Mouse (Mus musculus) midbrain, embryonic 14.5 days (tissue): ENCODE data around the gene Slc6a1. TPM values are rescaled to one million over a fixed set of nuclear protein-coding genes. Genes with fewer than 3 reads are reported as not detected.

Source experiments
- ATAC-seq: fragments of 200-750 bp; cut with Nextera tagmentation; 2 replicates; pipeline ENCODE4 v1.8.0; 2017; ENCODE audit warnings: moderate number of reproducible peaks, moderate library complexity; ENCODE audit not compliant: low FRiP score, low TSS enrichment
- DNase-seq: peaks from one replicate; pipeline ENCODE4 v3.0.0-alpha.2; 2015
- H3K27ac ChIP-seq: fragments of 300-500 bp; sonication (generic); replicated peaks from 2 replicates; pipeline ENCODE4 v1.5.1; 2014; ENCODE audit warnings: mild to moderate bottlenecking, low read depth, low read length, moderate library complexity
- H3K27me3 ChIP-seq: fragments of 300-500 bp; sonication (generic); 2 replicates; pipeline ENCODE4 v1.6.1; 2014; ENCODE audit warnings: low read length, control low read depth, mixed read lengths; ENCODE audit not compliant: control insufficient read depth, insufficient read depth
- H3K36me3 ChIP-seq: fragments of 300-500 bp; sonication (generic); 2 replicates; pipeline ENCODE4 v1.6.1; 2014; ENCODE audit warnings: low read length, control low read depth; ENCODE audit not compliant: control insufficient read depth, insufficient read depth
- H3K4me1 ChIP-seq: fragments of 300-500 bp; sonication (generic); 2 replicates; pipeline ENCODE4 v1.6.1; 2014; ENCODE audit warnings: mild to moderate bottlenecking, antibody characterized with exemption, low read length, control low read depth; ENCODE audit not compliant: control insufficient read depth, insufficient read depth
- H3K4me2 ChIP-seq: fragments of 300-500 bp; sonication (generic); 2 replicates; pipeline ENCODE4 v1.6.1; 2014; ENCODE audit warnings: mild to moderate bottlenecking, low read length, moderate library complexity
- H3K4me3 ChIP-seq: fragments of 300-500 bp; sonication (generic); replicated peaks from 2 replicates; pipeline ENCODE4 v1.5.1; 2014; ENCODE audit warnings: low read depth, low read length
- H3K9ac ChIP-seq: fragments of 300-500 bp; sonication (generic); replicated peaks from 2 replicates; pipeline ENCODE4 v1.6.1; 2014; ENCODE audit warnings: mild to moderate bottlenecking, low read length, moderate library complexity
- H3K9me3 ChIP-seq: fragments of 300-500 bp; sonication (generic); 2 replicates; pipeline ENCODE4 v1.6.1; 2016; ENCODE audit warnings: low read length, control low read depth, mixed read lengths; ENCODE audit not compliant: control insufficient read depth
- WGBS: fragments of 180-500 bp; shearing (Covaris S2); extraction: QIAGEN DNeasy Blood & Tissue Kit; methylation state at CpG from one replicate; pipeline ENCODE4 v1.1.7; 2014; 5-methylcytosine and 5-hydroxymethylcytosine counted together
- polyA plus RNA-seq: library from polyadenylated mRNA; unstranded; fragments of >200 nt; fragmentation: Nextera tagmentation; extraction: Ambion mirVana; gene quantifications from 2 replicates; pipeline ENCODE4 v1.2.1, GENCODE M21; 2014

Gene Slc6a1
- polyA plus RNA-seq, 1 experiment from 2014 or later, result 116 TPM

DNA sequence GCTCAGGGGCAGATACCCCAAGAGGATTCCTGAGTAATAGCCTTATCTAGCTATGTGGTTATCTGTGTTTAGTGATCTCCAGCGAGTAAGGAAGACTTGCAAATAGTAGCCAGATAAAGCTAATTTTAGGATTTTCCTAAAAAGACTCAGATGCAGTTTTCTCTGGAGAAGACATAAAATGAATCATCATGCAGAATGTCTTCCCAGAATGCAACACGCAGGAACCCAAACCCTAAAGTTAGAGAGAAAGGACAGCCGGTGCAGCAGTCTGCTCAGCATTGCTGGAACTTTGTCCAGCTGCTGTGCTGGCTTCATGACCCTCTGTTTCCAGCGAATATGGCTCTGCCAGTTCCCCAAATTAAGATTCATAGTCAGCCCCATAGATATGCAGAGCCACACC, 72.2 kb downstream of the Slc6a1 start:
- DNase-seq, result no peak
- ATAC-seq, result no peak
- no peak overlapping the region for H3K4me3 ChIP-seq

DNA sequence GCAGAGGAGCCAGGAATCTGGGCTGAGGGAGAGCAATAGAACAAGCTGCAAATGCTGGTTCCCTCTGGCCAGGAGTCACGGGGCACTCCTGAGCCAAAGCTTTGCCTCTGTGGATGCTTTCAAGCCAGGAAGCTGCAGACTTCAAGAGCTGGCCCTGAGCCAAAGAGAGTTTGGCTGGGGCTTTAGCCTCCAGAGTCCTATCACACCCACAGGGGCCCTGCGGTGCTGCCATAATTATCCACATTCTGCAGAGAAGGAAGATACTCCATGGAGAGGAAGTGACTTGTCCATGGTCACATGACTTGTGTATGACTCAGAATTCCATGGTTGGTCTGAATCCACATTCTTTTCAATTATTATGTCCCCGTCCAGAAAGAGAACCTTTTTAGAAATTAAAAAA, 75.7 kb downstream of the Slc6a1 start:
- WGBS, result 71% methylated on average over 3 of the region's 3 CpGs
- DNase-seq (peak; percentile 37), ATAC-seq (no peak)
- Histone ChIP-seq H3K9ac (no peak overlapping the region), H3K4me1 (no peaks in the 10 kb centered on the region), H3K9me3 (no peaks in the 10 kb centered on the region), H3K4me3 (no peak overlapping the region), H3K27me3 (no peaks in the 10 kb centered on the region), H3K36me3 (no peaks in the 10 kb centered on the region), H3K4me2 (no peak overlapping the region), H3K27ac (no peak overlapping the region)

More for the DNA sequence above, 72.2 kb downstream of the Slc6a1 start:
- Histone ChIP-seq H3K27me3 (no peaks in the 10 kb centered on the region), H3K36me3 (no peaks in the 10 kb centered on the region), H3K4me1 (no peaks in the 10 kb centered on the region), H3K27ac (no peak overlapping the region), H3K9ac (no peak overlapping the region), H3K9me3 (no peaks in the 10 kb centered on the region), H3K4me2 (no peak overlapping the region)
- 81% methylated on average over 4 of the region's 4 CpGs for WGBS

DNA sequence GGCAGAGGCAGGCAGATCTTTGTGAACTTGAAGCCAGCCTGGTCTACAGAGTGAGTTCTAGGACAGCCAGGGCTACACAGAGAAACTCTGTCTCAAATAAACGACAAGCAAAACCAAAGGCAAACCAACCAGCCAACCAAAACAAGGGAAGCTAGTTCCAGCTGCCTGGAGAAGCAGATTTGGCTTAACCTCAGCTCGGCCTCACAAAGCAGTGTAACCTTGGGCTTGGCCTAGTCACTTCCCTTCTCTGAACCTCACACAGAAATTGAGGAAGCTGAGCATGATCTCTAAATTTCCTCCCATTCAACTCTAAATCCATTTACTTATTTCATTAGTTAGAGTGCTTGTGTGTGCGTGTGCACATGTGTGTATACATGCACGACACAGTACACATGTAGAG, 79.9 kb downstream of the Slc6a1 start:
- no peaks in the 10 kb centered on the region for H3K4me1 ChIP-seq
- no peak overlapping the region for H3K9ac ChIP-seq
- H3K9me3 ChIP-seq, result no peaks in the 10 kb centered on the region
- no peak overlapping the region for H3K27ac ChIP-seq
- no peaks in the 10 kb centered on the region for H3K36me3 ChIP-seq
- H3K4me3 ChIP-seq, result no peak overlapping the region
- DNase-seq (no peak), ATAC-seq (no peak)
- WGBS, result 81% methylated on average over 4 of the region's 4 CpGs
- no peak overlapping the region for H3K4me2 ChIP-seq
- no peaks in the 10 kb centered on the region for H3K27me3 ChIP-seq

DNA sequence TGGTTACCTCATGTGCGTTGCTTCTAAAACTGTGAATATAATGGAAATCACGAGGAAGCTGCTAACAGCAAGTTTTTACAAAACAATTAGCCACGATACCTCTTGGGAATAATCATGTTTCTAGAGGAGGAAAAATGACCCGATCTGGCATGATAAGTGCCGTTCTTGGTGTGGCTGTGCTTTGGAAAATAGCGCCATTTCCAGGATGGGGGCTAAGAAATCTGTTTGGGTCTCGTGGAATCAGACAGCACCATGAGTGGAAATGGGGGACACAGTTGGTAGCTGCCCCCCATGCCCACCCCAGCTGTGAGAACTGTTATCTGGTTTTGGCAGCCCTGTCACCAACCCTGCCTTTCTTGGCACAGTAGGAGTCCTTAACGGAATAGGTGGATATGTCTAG, 81.3 kb downstream of the Slc6a1 start:
- Histone ChIP-seq H3K9ac (no peak overlapping the region), H3K27ac (no peak overlapping the region), H3K36me3 (no peaks in the 10 kb centered on the region), H3K4me1 (no peaks in the 10 kb centered on the region), H3K4me2 (no peak overlapping the region), H3K9me3 (no peaks in the 10 kb centered on the region), H3K4me3 (no peak overlapping the region), H3K27me3 (no peaks in the 10 kb centered on the region)
- 80% methylated on average over 8 of the region's 8 CpGs for WGBS
- DNase-seq (no peak), ATAC-seq (no peak)

DNA sequence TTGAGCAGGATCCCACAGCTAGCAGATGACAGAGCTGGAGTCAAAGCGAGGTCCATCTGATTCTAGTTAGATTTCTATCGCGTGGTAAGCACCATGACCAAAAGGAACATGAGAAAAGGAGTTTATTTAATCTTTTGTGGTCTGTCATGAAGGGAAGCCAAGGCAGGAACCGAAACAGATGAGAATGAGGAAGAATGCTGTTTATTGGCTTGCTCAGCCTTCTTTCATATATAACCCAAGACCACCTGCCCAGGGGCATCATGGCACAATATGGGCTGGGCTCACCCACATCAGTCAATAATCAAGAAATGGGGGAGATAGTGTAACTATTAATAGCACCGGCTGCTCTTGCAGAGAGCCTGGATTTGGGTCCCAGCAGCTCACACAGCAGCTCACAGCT, 82.3 kb downstream of the Slc6a1 start:
- Histone ChIP-seq H3K27ac (no peak overlapping the region), H3K27me3 (no peaks in the 10 kb centered on the region), H3K4me1 (no peaks in the 10 kb centered on the region), H3K4me2 (no peak overlapping the region), H3K9me3 (no peaks in the 10 kb centered on the region), H3K36me3 (no peaks in the 10 kb centered on the region), H3K9ac (no peak overlapping the region), H3K4me3 (no peak overlapping the region)
- 93% methylated on average over 5 of the region's 5 CpGs for WGBS
- DNase-seq, result no peak
- ATAC-seq, result no peak

DNA sequence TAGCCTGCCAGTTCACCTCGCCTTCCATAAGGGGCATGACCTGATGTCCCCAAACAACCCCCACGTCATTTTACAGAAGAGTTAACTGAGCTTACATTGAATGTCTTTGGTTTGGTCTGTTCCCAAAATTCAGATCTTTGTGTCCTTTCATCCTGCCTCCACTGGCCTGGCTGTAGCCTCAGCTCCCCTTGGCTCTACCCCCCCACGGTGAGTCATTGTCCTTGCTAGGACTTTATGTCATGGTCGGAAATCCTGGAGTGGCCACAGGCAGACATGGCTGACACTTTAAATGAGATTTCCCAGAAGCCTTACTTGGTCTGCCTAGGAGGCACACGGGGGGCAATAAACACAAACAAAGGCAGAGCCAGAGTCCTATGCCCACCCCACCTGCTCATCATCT, 83.8 kb downstream of the Slc6a1 start:
- Histone ChIP-seq H3K27ac (no peak overlapping the region), H3K4me2 (no peak overlapping the region), H3K36me3 (no peaks in the 10 kb centered on the region), H3K9me3 (no peaks in the 10 kb centered on the region), H3K4me3 (no peak overlapping the region), H3K27me3 (no peaks in the 10 kb centered on the region), H3K9ac (no peak overlapping the region), H3K4me1 (no peaks in the 10 kb centered on the region)
- DNase-seq (no peak), ATAC-seq (no peak)
- 54% methylated on average over 5 of the region's 5 CpGs for WGBS

Other genes starting within 250 kb of the Slc6a1 start
- gene Atp2b2, start 240.0 kb upstream of the Slc6a1 start, polyA plus RNA-seq, result 23.5 and 24.1 TPM in 2 replicates
- gene Slc6a11, start 151.4 kb upstream of the Slc6a1 start, polyA plus RNA-seq, result 15.0 and 25.9 TPM in 2 replicates
- gene Hrh1, start 115.3 kb downstream of the Slc6a1 start, polyA plus RNA-seq, result 0.57 and 0.80 TPM in 2 replicates